Mouse (Mus musculus) kidney, postnatal 14 days (tissue): ENCODE measurements around the gene Cnpy1.
A peak's percentile ranks its signal among the peaks of the same experiment; 100 is the strongest.

Experiments
- DNase-seq: peaks from one replicate; pipeline ENCODE4 v3.0.0; 2022; ENCODE audit warnings: mixed read lengths

Cnpy1 gene

DNA sequence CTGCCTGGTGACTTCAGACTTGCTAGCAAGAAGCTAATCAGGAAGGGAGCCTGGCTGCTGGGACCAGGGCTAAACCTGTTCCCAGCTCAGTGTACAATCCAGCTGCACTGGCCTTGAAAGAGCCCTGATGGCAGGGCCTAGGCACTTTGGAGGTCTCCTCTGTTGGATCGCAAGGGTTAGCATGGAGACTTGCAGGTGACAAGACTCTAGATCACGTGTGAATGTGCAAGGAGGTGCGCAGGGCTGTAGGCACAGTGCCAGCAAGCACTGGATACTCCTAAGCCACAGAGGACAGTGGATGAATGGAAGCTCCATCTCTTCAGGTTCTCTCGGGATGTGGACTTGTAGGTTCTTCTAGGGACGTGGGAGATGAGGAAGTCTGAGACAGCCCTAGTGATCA lies 6.7 kb downstream of the Cnpy1 start:
- DNase-seq = no peak

DNA sequence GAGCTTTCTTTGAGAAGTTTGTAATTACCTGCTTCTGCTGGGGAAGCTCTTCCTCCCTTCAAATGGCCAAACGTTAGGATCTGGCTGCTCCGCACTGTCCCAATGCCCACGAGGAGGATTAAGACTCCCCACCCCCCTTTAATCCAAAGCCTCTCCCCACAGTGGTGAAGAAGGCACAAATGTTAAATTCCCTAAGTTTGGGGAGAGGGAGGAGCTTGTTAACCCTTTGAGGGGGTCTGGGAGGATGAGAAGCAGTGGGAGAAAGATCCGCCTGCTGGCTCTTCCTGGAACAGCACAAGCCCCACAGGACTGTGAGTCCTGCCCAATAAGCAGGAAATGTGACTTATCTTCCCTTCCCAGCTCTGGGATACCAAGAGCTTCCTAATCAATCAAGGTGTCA lies 7.5 kb downstream of the Cnpy1 start:
- DNase-seq = no peak

DNA sequence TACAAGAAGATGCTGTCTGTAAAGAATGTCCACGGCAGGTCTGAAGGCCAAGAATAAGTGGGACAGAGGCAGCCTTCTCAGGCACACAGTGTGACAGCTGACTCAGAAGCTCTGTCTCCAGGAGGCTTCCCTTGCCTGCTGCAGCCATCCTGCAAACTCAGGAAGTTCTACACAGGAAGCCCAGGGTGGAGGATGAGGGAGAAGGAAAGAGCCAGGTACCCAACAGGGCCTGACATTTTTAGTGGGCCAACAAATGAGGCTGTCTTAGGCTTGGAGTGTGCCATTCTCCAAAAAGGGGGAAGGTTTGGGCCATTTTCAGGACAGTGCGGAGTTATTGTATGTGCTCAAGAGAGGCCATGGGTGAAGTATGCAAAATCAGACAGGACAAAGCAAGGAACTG lies 7.9 kb downstream of the Cnpy1 start:
- no peak for DNase-seq

DNA sequence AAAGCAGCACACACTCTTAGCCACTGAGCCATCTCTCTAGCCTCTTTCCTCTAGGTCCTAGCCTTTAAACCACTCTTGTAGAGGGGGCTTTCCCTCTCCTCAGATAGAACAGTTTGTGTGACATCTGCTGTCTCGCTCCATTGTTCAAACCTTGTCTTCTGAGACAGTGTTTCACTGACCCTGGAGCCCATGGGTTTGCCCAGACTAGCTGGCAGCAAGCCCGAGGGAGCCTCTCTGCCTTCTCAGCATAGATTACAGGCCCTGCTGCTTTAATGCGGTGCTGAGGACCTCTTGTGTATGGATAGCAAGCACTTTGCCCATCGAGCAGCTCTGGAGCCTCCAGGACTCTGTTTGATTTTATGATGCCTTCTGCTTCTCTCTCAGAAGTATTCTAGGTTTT lies 8.6 kb downstream of the Cnpy1 start:
- no peak for DNase-seq

DNA sequence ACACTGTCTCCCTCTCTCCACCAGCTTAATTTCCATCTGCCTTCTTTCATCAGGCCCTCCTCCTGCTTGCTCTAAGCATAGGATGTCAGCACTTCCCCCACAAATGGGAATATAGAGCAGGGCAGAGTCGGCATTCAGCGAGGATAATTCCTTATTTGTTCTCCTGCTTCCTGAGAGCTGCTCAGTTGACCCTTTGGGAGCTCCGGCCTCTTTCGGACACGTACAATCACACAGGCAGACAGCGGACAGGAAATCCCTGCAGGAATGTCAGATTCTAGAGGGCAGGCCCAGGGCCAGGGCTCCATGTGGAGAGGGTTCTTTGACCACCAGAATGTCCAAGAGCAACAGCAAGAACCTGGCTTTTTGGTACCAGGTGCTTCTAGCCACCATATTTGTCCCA lies 9.5 kb downstream of the Cnpy1 start:
- DNase-seq = peak; percentile 30

DNA sequence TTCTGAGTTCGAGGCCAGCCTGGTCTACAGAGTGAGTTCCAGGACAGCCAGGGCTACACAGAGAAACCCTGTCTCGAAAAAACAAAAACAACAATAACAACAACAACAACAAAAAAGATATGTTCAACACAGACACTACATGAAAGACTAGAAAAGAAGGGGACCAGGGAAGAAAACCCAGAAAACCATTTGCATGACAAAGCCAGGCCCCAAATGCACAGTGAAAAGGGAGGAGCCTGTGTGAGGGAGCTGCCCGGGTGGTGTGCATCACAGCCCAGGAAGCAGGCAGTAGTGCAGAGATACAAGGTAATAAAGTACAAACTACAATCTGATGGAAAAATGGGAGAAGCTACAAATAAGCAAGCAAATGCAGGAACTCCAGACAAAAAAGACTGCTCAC lies 13.5 kb downstream of the Cnpy1 start:
- no peak for DNase-seq

DNA sequence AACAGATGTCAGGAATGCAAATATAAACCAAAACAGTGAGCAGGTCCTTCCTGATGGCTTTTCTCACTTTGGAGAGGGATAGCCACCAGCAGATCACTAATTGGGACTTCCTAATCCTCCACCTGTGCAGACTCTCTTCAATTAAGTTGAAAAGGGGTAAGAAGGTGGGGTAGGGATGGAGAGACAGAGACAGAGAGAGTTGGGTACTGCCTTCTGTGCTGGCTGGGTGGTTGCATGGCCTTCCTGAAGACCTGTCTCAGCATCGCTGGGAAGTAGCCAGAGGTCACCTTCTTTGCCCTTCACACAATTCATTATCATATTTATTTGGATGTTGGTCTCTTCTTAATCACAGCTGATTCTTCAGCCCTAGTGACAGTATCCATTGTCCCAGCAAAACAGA lies 26.0 kb downstream of the Cnpy1 start:
- no peak for DNase-seq

DNA sequence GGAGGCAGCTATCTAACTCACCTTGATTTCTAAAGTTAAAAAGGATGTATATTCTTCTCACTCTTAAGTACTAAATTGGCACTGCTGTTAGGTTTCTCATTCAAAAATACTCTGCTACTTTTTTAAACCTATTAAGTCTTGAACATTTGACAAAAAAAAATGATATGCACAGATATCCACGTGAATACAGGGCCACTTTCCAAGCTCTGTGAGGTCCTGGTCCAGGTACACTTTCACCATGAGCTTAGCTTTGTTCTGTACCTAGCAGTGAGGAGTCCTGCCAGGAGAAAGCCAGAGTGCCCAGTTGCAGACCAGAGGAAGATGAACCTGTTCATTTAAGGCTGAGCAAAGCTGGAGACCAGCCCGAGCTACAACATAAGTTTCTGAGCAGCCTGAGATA lies 32.2 kb downstream of the Cnpy1 start:
- DNase-seq = no peak

DNA sequence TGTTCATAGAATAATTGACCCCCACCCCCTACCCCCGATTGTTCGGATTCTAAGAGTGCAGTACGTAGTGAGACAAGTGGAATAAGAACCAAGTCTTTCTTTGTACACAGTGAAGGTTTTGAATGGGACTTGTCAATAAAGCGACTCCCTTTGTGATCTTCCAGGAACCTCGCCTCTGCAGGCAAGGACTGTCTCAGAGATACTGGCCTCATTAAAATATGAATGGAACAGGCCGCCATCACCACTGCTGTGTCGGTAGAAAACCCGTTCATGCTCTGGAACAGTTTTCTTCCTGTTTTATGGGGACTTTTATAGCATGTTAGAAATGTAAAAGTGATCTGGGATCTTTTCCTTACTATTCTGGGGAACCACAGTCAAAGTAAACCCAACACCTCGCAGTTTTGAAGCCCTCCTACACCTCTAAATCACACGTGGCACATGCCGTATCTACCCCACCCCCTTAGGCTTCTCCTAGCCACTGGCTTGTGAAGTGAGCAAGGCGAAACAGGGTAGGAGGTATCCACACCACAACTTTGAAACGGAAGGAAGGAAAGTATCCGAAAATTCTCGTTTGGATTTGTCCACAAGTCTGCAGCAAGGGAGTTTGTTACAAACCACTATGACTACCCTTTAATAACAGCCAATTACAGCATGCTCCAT lies 33.8 kb downstream of the Cnpy1 start:
- no peak for DNase-seq

DNA sequence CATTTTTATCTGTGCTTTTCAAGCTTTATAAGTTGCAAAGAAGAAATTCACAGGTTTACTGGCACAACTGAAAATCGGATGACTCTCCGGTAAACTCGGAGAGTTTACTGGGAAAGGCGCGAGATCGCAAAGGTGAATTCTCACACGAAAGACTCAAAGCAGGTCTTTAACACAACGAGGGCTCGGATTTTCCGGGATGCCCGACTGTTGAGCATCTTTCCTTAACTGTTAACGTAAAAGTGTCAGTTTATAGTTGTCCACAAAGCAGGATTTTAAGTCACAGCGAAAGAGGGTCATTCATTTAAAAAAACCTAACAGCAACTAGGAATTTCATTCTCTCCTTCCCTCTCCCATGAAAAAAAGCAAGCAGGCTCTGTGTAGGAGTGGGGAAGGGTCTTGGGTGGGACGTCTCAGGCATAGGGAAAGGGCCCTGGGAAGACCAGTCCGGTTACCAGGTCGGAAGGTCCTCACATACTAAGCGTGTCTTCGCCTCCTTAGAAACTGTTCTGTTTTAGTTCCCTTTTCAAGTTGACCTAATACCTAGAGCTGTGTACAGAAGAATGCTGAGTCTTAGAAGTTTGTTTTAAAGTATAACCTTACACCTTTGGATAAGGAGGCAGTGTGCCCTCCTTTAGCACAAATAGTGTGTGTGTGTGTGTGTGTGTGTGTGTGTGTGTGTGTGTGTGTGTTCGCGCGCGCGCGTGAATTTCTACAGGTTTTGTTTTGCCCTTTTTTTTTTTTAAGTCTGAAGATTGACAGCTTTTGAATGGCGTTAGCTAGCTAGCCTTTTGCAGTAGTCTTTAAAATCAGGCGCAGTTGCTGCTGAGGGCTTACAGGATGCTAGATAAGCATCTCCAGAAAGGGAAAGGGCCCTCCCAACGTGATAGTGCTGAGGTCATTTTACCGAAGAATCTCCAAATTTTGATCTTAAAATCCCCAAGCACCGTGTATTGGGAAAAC lies 34.7 kb downstream of the Cnpy1 start:
- no peak for DNase-seq

DNA sequence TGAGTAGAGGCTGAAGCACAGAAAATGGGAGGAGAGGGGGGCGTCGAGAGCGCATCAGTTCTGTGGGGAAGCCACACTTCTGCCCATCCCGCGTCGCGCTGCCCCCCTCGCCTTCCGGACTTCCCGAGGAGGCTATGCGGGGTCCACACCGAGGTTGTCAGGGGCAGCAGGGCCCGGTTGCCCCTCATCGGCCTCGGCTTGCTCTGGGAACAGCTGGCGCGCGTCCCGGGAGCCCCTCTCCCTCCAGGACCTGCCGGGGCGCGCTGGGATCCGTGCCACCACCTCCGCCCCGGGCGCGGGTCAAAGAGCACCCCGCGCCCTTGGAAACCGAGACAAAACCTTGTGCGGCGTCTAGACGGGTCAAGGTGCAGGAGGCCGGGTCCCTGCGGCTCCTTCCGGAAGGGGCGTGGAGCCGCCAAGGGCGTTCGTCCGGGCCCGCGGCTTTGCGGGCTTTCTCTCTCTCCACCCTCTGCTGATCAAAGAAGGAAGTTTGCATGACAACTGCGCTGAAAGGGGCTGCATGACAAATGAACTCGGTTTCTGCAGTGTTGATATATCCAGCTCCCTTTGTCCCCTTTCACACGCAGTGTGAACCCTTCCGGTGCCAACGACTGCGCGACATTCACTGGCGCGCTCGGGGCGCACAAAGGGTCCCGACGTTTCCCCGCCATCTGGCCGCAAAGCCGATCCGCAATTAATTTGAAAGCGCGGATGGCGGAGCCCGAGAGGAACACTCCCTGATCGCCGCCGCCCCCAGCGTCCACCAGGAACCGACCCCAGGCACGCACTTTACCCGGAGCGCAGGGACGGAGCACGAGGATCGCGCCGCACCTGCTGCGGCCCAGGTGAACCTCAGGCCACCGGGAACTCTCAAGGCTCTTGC lies 35.8 kb downstream of the Cnpy1 start:
- peak; percentile 7 for DNase-seq

DNA sequence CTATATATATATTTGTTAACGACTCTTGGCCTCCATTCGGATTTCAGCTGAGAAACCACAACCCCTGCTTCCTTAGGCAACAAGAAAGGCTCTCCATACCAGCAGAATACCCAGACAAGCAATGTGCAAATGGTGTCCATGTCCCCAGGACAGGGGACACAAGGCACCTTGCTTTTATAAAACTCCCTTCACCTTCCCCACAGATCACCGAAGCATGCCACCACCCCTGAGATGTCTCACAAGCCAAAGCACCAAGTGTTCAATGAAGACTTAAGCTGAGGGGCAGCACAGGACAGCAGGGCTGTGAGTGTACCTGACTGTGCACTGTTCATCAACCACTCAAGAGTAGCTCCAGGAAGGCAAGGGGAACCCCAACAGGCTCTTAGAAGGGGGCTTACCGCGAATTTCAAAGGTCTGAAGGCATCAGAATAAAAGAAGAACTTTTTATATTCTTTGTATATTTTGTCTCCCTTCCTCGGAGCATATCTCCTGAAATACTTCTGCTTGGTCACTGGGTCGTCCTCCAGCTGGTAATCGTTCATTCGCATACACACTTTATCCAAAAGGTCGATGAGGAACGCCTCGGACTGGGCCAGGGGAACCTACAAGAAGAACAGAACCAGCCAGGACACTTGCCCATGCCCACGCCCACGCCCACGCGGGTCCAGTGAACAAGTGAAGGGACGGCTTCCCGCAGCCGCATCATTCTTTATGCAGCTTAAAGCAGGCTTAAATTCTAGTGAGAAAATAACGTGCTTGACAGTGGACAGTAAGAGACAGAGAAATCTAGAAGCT lies 36.7 kb downstream of the Cnpy1 start:
- DNase-seq = no peak

DNA sequence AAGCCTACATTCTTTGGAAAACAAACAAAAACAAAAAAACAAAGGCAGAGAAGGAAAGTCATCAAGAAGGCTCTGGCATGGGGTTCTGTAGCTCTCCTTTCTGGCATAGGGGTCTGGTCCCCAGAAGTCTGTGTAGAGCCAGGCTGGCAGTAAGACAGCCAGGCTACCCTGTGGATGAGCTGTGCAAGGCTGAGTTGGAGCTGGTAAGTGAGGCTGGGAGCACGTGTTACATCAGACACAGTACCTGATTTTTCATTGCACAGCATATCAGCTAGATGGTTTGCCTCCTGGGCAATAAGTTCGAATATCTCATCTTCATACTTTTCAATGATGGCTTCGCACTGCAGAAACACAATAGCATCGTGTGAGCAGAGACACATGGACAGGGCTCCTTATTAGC lies 38.6 kb downstream of the Cnpy1 start:
- DNase-seq = no peak

DNA sequence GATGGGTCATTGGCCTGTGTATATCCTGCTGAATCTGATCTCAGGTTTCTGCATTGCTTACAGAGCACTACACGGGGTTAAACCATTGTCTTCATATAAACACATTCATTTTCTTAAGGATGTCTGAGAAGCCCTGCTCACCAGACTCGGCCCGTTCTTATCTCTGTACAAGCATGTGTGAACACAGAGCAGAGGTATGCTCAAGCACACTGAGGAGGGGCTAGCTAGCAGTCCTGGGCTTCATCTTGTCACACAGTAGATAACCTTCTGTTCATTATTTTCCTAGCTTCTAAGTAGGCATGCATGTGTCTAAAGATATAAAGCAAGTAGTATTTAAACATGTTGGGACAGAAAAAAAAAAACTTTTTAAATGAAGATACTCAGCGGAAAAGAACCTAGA lies 39.2 kb downstream of the Cnpy1 start:
- DNase-seq = no peak

DNA sequence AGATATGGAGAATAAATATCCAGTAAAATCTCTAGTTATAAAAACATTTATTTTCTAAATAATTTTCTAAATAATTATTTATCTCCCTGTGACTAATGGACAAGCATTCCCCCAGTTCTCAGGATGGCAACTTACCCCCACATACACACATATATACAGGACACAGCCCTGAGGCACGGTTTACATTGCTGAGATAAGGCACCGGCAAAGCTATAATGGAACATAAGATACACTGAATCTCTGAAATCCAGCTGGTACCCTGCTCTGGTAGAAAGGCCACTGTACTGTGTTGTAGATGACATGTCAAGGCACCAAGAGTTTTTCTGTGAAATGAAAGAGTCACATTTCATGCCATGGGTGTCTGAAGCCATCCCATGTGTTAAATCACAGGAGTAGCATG lies 40.9 kb downstream of the Cnpy1 start:
- no peak for DNase-seq

DNA sequence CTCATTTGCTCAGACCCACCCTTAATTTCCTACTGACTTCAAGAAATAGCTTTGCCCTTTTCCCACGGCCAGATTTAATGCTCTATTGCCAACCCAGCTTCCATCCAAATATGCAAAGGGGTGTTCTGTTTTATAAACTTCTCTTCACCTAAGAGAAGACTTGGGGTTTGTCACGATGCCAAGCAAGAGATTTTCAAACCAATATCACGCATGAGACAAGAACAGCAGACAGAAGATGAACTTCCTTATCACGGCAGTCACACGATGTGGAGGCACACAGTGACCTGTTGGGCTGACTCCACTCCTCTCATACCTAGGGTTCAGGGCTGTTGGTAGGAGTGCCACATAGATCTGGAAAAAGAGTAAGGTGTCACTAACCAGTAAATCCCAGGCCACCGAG lies 42.5 kb downstream of the Cnpy1 start:
- DNase-seq = no peak

DNA sequence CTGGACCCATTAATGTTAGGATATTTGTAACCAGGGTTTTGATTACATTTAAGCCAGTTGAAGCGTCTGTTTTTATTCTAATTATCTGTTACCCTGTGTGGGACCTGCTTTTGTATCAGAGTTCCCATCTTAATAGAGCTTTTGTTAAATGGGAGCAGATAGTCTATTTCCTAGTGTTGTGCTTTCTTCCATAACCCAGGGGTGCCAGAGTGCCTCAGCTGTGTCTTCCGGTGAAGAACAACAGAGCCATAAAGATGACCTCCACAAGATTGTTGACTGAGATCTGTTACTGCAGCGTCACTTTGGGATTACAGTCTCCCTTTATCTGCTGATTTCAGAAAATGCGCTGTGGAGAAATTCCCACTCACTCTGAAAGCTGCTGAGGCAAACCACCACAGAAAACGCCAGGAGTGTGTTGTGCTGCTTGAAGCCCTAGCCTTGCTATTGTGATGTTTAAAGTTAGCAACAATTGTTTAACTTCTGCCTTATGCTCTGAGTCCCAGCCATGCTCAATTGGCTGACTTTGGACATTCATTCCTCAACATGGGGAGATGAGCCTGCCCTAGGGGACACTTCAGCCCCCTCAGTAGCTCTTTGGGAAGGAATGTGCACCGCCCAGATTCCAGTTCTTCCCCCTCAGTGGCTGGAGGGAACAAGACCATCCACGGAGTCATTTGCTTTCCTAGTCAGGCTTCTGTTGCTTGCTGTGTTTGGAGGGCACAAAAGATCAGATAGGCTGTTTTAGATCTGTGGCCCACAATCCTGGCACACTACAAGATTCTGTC lies 46.3 kb downstream of the Cnpy1 start:
- no peak for DNase-seq

DNA sequence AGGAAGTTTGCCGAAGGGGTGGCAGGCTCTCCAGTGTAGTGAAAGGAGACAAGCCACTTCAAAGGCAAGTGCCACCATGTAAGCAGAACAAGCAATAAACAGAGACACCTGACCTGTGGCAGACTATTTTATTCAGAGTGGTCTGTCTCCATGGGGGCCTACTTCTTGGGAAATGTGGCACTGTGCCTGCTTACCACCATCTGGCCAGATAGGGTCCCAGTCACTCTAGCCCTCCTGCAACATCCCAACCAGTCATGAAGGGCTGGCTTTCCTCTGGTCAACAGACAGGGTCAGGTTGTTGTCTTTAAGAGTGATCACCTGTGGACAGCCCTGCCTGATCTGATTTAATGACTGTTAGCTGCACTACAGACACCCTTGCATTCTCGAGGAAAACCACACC lies 50.1 kb downstream of the Cnpy1 start:
- DNase-seq = no peak

DNA sequence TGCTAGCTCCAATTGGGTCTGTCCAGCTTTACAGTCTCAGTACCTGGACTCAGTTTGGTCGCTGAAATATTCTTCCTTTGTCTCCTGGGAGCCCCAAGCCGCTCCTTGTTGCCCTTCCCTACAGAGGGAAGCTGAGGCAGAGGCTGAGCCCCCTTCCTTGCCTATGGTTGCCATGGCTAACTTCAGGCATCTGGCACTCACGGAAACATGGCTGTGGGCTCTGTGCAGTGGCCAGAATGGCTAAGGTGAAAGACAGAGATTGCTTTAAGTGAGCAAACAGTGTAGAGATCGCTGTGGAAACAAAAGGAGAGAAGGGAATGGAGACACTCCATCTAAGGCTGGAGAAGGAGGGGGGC lies 53.5 kb downstream of the Cnpy1 start:
- DNase-seq = no peak

DNA sequence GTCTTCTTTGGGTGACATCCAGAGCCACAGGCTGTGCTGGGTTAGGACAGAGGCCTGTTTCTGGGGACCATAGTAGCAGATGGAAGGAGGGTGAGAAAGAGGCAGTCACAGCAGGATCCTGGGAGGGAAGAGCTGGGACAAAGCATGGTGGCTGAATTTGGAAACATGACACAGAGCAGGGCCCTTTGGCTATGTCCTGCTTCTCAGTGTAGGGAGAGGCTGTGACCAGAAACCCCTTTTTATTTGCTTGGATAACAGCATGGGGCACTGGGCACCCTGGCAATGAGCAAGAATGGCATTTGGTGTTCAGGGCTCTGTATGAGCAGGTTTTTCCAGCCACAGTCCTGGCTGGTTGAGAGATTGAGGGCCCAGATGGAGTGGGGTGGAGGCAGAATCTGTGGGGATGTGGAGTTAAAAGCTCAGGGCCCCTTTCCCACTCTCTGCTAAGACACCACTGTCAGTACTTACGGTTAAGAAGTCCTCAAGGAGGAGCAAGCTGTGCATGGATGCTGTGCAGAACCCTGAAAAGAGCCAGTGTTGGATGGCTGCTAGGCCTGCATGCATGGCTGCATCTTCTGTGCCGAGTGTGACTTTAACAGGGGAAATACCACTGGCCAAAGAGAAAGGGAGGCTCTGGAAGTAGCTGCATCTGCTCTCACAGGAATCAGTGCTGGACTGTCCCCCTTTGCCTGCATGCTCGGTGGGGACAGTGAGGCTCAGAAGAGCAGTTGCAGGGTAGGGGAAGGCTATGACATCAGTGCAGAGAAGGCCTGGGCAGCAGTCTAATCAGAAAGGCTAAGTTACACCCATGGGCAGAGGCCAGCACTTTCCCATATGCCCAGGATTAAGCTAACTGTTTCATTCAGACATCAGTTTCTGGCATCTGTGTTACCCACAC lies 54.2 kb downstream of the Cnpy1 start:
- DNase-seq = no peak
